In the genomic region with DNA sequence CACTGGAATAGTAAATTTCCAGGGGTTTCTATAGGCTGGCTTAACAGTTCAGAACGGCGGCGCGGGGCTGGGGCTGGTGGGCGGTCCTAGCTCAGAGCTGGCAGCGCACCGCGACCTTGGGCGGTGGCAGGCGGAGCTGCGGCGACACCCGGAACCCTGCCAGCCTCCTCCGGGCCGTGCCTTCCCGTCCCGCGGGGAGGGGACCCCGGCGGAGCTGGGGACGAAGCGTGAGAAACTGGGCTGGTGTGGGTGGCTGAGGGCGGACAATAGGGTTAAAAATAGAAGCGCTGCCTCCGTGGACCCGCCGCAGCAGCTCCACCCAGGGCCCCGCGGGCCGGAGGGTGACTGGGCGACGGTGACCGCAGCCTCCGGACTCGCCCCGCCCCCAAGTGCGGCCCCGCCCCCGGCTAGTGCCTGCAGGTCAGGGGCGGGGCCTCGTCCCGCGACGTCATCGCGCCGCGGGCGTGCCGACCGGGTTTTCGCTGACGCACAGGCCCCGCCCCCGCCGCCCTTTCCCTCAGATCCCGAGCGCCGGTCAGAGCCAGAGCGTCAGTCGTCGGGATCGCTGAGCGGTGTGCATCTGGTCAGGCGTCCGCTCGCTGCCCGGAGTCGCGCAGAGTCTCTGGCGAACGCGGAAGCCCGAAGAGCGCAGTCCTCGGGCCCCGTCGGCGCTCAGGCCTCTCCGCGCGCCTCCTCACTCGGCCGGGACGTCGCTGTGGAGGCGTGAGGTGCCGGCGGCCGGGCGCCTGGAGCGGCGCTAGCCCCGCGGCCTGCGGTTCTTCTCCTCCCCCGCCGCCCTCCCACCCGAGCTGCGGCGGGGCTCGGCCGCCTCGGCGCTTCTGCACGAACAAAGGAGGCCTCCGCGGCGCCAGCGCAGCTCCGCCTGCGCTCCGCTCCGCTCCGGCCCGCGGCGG, we compare ENCODE assay signal across 8 mouse cellular contexts. TPM values are rescaled to one million over a fixed set of nuclear protein-coding genes. Genes with fewer than 3 reads are reported as not detected.
DNase-seq lines count a peak whose midpoint lies in the region; ATAC-seq and TF ChIP-seq lines count a peak whose summit lies in the region.

A gene (plus strand): TSS at position 538 of the 914 bp plus-strand sequence.

- WGBS in forebrain, embryonic 12.5 days, result under 1% methylated on average over 93 of the region's 118 CpGs
- 0% methylated on average over 102 of the region's 118 CpGs for WGBS in heart, postnatal 0 days
- under 1% methylated on average over 98 of the region's 118 CpGs for WGBS in liver, embryonic 16.5 days (ENCODE audit: insufficient replicate concordance)
- under 1% methylated on average over 100 of the region's 118 CpGs for WGBS in neural tube, embryonic 13.5 days

- peak; percentile 90 for DNase-seq in CH12.LX (ENCODE audit: extremely low read depth)
- peak; percentile 80 for DNase-seq in c-Kit-positive CD71-positive TER-119-negative erythroid progenitor cells, embryonic 14.5 days (ENCODE audit: low read depth)
- peak; percentile 95 for DNase-seq in heart, postnatal 0 days (ENCODE audit: low spot score)
- DNase-seq in kidney, postnatal 4 days, result peak; percentile 100

- peak within 1 kb of the TSS; percentile 83 for H3K27ac ChIP-seq in CH12.LX (ENCODE audit: insufficient read depth, low read depth)
- H3K27ac ChIP-seq in forebrain, embryonic 12.5 days, result peak within 1 kb of the TSS; percentile 100
- peak within 1 kb of the TSS; percentile 100 for H3K27ac ChIP-seq in heart, postnatal 0 days (ENCODE audit: low read depth)
- H3K27ac ChIP-seq in liver, embryonic 16.5 days (ENCODE audit: low read length), result peak within 1 kb of the TSS; percentile 97
- H3K27ac ChIP-seq in neural tube, embryonic 13.5 days (replicated peaks), result peak within 1 kb of the TSS; percentile 100
- peak within 1 kb of the TSS; percentile 97 for H3K27ac ChIP-seq in testis, adult 2 months (ENCODE audit: control insufficient read depth, insufficient read depth, low read depth, low read length)

- in situ Hi-C loops in CH12.LX (cut with MboI; ENCODE audit: low pct_ligation_motif_present, low pct_unique_long_range_greater_than_20kb, low sequenced_read_pairs), result loop anchor here (25.0 kb wide), 2 partner anchors 135 to 235 kb away; no protein-coding TSS in a partner anchor

- H3K27me3 ChIP-seq in CH12.LX (replicated peaks), result no peaks in the 10 kb centered on the region
- no peaks in the 10 kb centered on the region for H3K27me3 ChIP-seq in forebrain, embryonic 12.5 days
- H3K27me3 ChIP-seq in heart, postnatal 0 days (ENCODE audit: control insufficient read depth, insufficient read depth, low read length), result no peaks in the 10 kb centered on the region
- H3K27me3 ChIP-seq in liver, embryonic 16.5 days (ENCODE audit: control insufficient read depth, insufficient read depth, low read depth, low read length), result no peaks in the 10 kb centered on the region
- no peaks in the 10 kb centered on the region for H3K27me3 ChIP-seq in neural tube, embryonic 13.5 days
- no peaks in the 10 kb centered on the region for H3K27me3 ChIP-seq in testis, adult 2 months (ENCODE audit: control insufficient read depth, insufficient read depth, low read length)

- TF ChIP-seq RAD21 in CH12.LX (IDR thresholded peaks at IDR 0.05; ENCODE audit: low read depth, low read length), result no peak

- peak; percentile 100 for TF ChIP-seq POLR2A in CH12.LX (IDR thresholded peaks at IDR 0.05; ENCODE audit: low read depth, low read length)
- peak; percentile 99 for TF ChIP-seq POLR2A in testis, adult 2 months (IDR thresholded peaks at IDR 0.05; ENCODE audit: control insufficient read depth, low read depth, low read length)

- peak within 1 kb of the TSS; percentile 76 for H3K4me2 ChIP-seq in CH12.LX (ENCODE audit: insufficient read depth, low read depth, poor library complexity, severe bottlenecking)
- H3K4me2 ChIP-seq in forebrain, embryonic 12.5 days, result peak within 1 kb of the TSS; percentile 62
- peak within 1 kb of the TSS; percentile 82 for H3K4me2 ChIP-seq in heart, postnatal 0 days (ENCODE audit: low read depth, low read length)
- peak within 1 kb of the TSS; percentile 82 for H3K4me2 ChIP-seq in liver, embryonic 16.5 days (ENCODE audit: low read depth, low read length)
- peak within 1 kb of the TSS; percentile 91 for H3K4me2 ChIP-seq in neural tube, embryonic 13.5 days

- peaks cover 40% of the 10 kb centered on the region for H3K79me2 ChIP-seq in CH12.LX (replicated peaks; ENCODE audit: control insufficient read depth, extremely low read depth, insufficient read depth, poor library complexity, severe bottlenecking)

- H3K4me1 ChIP-seq in CH12.LX (ENCODE audit: control insufficient read depth in 1 of 2, insufficient read depth in 2 of 2), result peaks cover 0 to 33% of the 10 kb centered on the region in 2 experiments; a peak in 3 of 4 replicates
- H3K4me1 ChIP-seq in forebrain, embryonic 12.5 days, result peaks cover 17% of the 10 kb centered on the region
- peaks cover 7% of the 10 kb centered on the region; the same call in 1 of the 2 replicates for H3K4me1 ChIP-seq in heart, postnatal 0 days (ENCODE audit: control insufficient read depth, insufficient read depth)
- peaks cover 12% of the 10 kb centered on the region for H3K4me1 ChIP-seq in liver, embryonic 16.5 days (ENCODE audit: control insufficient read depth, low read depth, low read length)
- peaks cover 26% of the 10 kb centered on the region for H3K4me1 ChIP-seq in neural tube, embryonic 13.5 days (replicated peaks)
- no peaks in the 10 kb centered on the region; the same call in 1 of the 2 replicates for H3K4me1 ChIP-seq in testis, adult 2 months (ENCODE audit: control insufficient read depth, insufficient read depth, low read length)

- peak within 1 kb of the TSS; percentile 73 to 93 (median 87) for H3K4me3 ChIP-seq in CH12.LX (replicated peaks in 1 of 3; ENCODE audit: low read depth in 2 of 3, low read length in 2 of 3, poor library complexity in 1 of 3)
- H3K4me3 ChIP-seq in forebrain, embryonic 12.5 days (replicated peaks), result peak within 1 kb of the TSS; percentile 98
- peak within 1 kb of the TSS; percentile 94 for H3K4me3 ChIP-seq in heart, postnatal 0 days (ENCODE audit: low read depth, low read length)
- peak within 1 kb of the TSS; percentile 97 for H3K4me3 ChIP-seq in liver, embryonic 16.5 days (ENCODE audit: low read depth, low read length)
- peak within 1 kb of the TSS; percentile 96 for H3K4me3 ChIP-seq in neural tube, embryonic 13.5 days
- H3K4me3 ChIP-seq in testis, adult 2 months (ENCODE audit: control insufficient read depth, low read depth, low read length), result peak within 1 kb of the TSS; percentile 95

- H3K9ac ChIP-seq in CH12.LX (ENCODE audit: insufficient read depth, low read depth), result peak within 1 kb of the TSS; percentile 89
- peak within 1 kb of the TSS; percentile 100 for H3K9ac ChIP-seq in forebrain, embryonic 12.5 days
- peak within 1 kb of the TSS; percentile 98 for H3K9ac ChIP-seq in heart, postnatal 0 days (replicated peaks; ENCODE audit: low read depth, low read length)
- peak within 1 kb of the TSS; percentile 99 for H3K9ac ChIP-seq in liver, embryonic 16.5 days (ENCODE audit: low read depth, low read length)
- peak within 1 kb of the TSS; percentile 100 for H3K9ac ChIP-seq in neural tube, embryonic 13.5 days

- H3K36me3 ChIP-seq in CH12.LX (replicated peaks in 1 of 2; ENCODE audit: control insufficient read depth in 1 of 2, insufficient read depth in 1 of 2, low read length in 1 of 2), result peaks cover 4 to 7% of the 10 kb centered on the region in 2 experiments
- H3K36me3 ChIP-seq in forebrain, embryonic 12.5 days (replicated peaks), result peaks cover 7% of the 10 kb centered on the region
- peaks cover 7% of the 10 kb centered on the region for H3K36me3 ChIP-seq in heart, postnatal 0 days (replicated peaks; ENCODE audit: control insufficient read depth, insufficient read depth, low read length)
- peaks cover 6% of the 10 kb centered on the region for H3K36me3 ChIP-seq in liver, embryonic 16.5 days (ENCODE audit: control insufficient read depth, insufficient read depth)
- H3K36me3 ChIP-seq in neural tube, embryonic 13.5 days, result peaks cover 7% of the 10 kb centered on the region
- H3K36me3 ChIP-seq in testis, adult 2 months (ENCODE audit: control insufficient read depth, insufficient read depth, low read length), result no peaks in the 10 kb centered on the region

- dilution Hi-C loops in CH12.LX (cut with MboI; ENCODE audit: extremely low pct_ligation_motif_present, extremely low pct_unique_long_range_greater_than_20kb, low sequenced_read_pairs), result no loop called here

- no peak for TF ChIP-seq CTCF in CH12.LX (conservative IDR thresholded peaks at IDR 0.05 in 1 of 2, IDR thresholded peaks at IDR 0.05 in 1 of 2; ENCODE audit: low read depth in 2 of 2, low read length in 2 of 2)
- TF ChIP-seq CTCF in heart, postnatal 0 days (IDR thresholded peaks at IDR 0.05; ENCODE audit: low read depth), result no peak
- TF ChIP-seq CTCF in testis, adult 2 months (IDR thresholded peaks at IDR 0.05; ENCODE audit: control insufficient read depth, insufficient read depth, insufficient replicate concordance, low read depth, low read length), result 0 out of 2 replicates have a peak, but pooled peaks have one; percentile 1

- no peak for TF ChIP-seq EP300 in CH12.LX (IDR thresholded peaks at IDR 0.05; ENCODE audit: low read length)
- peak; percentile 81; the same call in 1 of the 2 replicates for TF ChIP-seq EP300 in heart, postnatal 0 days (IDR thresholded peaks at IDR 0.05; ENCODE audit: low read depth)

- peak; percentile 96 for ATAC-seq in forebrain, embryonic 12.5 days (ENCODE audit: low FRiP score)
- ATAC-seq in heart, postnatal 0 days (ENCODE audit: insufficient read depth, low read depth), result peak; percentile 90
- ATAC-seq in liver, embryonic 16.5 days (ENCODE audit: low read depth), result peak; percentile 86
- ATAC-seq in neural tube, embryonic 13.5 days (ENCODE audit: low read depth), result peak; percentile 97

- no peaks in the 10 kb centered on the region for H3K9me3 ChIP-seq in CH12.LX (replicated peaks; ENCODE audit: low read length)
- no peaks in the 10 kb centered on the region for H3K9me3 ChIP-seq in forebrain, embryonic 12.5 days
- H3K9me3 ChIP-seq in heart, postnatal 0 days (replicated peaks; ENCODE audit: control insufficient read depth, low read length), result no peaks in the 10 kb centered on the region
- no peaks in the 10 kb centered on the region for H3K9me3 ChIP-seq in liver, embryonic 16.5 days (replicated peaks; ENCODE audit: control insufficient read depth, low read length)
- H3K9me3 ChIP-seq in neural tube, embryonic 13.5 days, result no peaks in the 10 kb centered on the region

TF ChIP-seq in CH12.LX, 34 proteins besides CTCF, POLR2A, EP300 and RAD21 (continues in another document):
- peak; percentile 55; the same call in 1 of the 2 replicates for TF ChIP-seq SIN3A (IDR thresholded peaks at IDR 0.05; ENCODE audit: low read length)

RNA-seq across cellular contexts. Expression of the gene that starts here (rescaled TPM):
- 40.9 and 44.7 TPM in 2 replicates for total RNA-seq in CH12.LX (2012; rRNA removed)
- total RNA-seq in CH12.LX (2014; rRNA removed), result 87.9 and 107 TPM in 2 replicates
- 65.8 and 71.8 TPM in 2 replicates for polyA plus RNA-seq in CH12.LX (2012; ENCODE audit: insufficient read length, low read depth)
- polyA plus RNA-seq in forebrain, embryonic 12.5 days (2016; fragmentation: Nextera tagmentation; extraction: Ambion mirVana), result 150 and 152 TPM in 2 replicates
- 49.8 and 65.5 TPM in 2 replicates for total RNA-seq in heart, postnatal 0 days (2014; rRNA removed; ENCODE audit: low replicate concordance)
- 113 and 117 TPM in 2 replicates for polyA plus RNA-seq in heart, postnatal 0 days (2015; fragmentation: Nextera tagmentation; extraction: Ambion mirVana)
- polyA plus RNA-seq in liver, embryonic 16.5 days (2015; fragmentation: Nextera tagmentation; extraction: Ambion mirVana), result 25.5 and 27.2 TPM in 2 replicates
- polyA plus RNA-seq in neural tube, embryonic 13.5 days (2015; fragmentation: Nextera tagmentation; extraction: Ambion mirVana), result 186 and 190 TPM in 2 replicates
- 7.5 and 10.3 TPM in 2 replicates for polyA plus RNA-seq in testis, adult 2 months (2012; rRNA removed)

Comparison
In these comparisons a context has a peak if more than half of its experiments do, and no peak if none do; other contexts are left out.
1. Peak in every context shown above with its lines: DNase-seq, ATAC-seq, H3K4me3 ChIP-seq and H3K27ac ChIP-seq.